Mouse (Mus musculus) Patski (cell line): ENCODE data around the gene Plagl1. TPM values are rescaled to one million over a fixed set of nuclear protein-coding genes. Genes with fewer than 3 reads are reported as not detected.

ENCODE experiments used
- ATAC-seq: fragments of 100-300 bp; one replicate; pipeline ENCODE4 v1.8.0; 2021
- CTCF ChIA-PET: fragments of 350-600 bp; sonication (Branson Sonifier 250); formaldehyde crosslinking; loops from one replicate; lab custom pipeline; 2022; ENCODE audit warnings: inconsistent platforms; lab: Charles Lee
- POLR2A ChIA-PET: fragments of 350-600 bp; sonication (Branson Sonifier 250); formaldehyde crosslinking; loops from one replicate; lab custom pipeline; 2022; ENCODE audit warnings: antibody characterized with exemption, inconsistent platforms; lab: Charles Lee
- DNase-seq: peaks from one replicate; pipeline ENCODE4 v3.0.0-alpha.2; 2011; ENCODE audit warnings: low read depth, low spot score
- H3K27me3 ChIP-seq: fragments of 371-371 bp; one replicate; pipeline ENCODE4 v1.5.1; 2021
- CTCF ChIP-seq: fragments of 100-300 bp; IDR thresholded peaks from one replicate; pipeline ENCODE4 v1.5.1; 2021
- in situ Hi-C: fragments of 300-500 bp; cut with MboI; formaldehyde crosslinking; loops from 3 replicates; pipeline ENCODE4 v1.11.1; 2018; ENCODE audit warnings: low pct_unique_long_range_greater_than_20kb, mixed read lengths
- polyA plus RNA-seq: library from polyadenylated mRNA; unstranded; gene quantifications from one replicate; pipeline ENCODE4 v1.2.3, GENCODE M21; 2021

Gene Plagl1
- polyA plus RNA-seq, 1 experiment from 2014 or later, result 0.73 TPM

- no peak for DNase-seq
Observed at GRCm38 (mm10) chr10:13133850-13134249, 73.5 kb downstream of the Plagl1 start.

GRCm38 (mm10) chr10:13135276-13135675 lies 75.0 kb downstream of the Plagl1 start:
- peaks cover 18% of the 10 kb centered on the region for H3K27me3 ChIP-seq
- ATAC-seq, result no peak
- POLR2A ChIA-PET, result no interaction called here
- DNase-seq, result no peak
- TF ChIP-seq CTCF, result no peak
- in situ Hi-C loops, result no loop called here
- CTCF ChIA-PET, result no interaction called here

More at GRCm38 (mm10) chr10:13133850-13134249, 73.5 kb downstream of the Plagl1 start:
- POLR2A ChIA-PET, result interaction anchor here (0.6 kb wide), 1 partner anchor 30 kb away, joined by 3 read pairs; no protein-coding TSS in a partner anchor
- in situ Hi-C loops, result no loop called here
- CTCF ChIA-PET, result no interaction called here
- peaks cover 23% of the 10 kb centered on the region for H3K27me3 ChIP-seq
- ATAC-seq, result no peak
- no peak for TF ChIP-seq CTCF

GRCm38 (mm10) chr10:13135751-13136150 lies 75.4 kb downstream of the Plagl1 start:
- peaks cover 18% of the 10 kb centered on the region for H3K27me3 ChIP-seq
- DNase-seq (no peak), ATAC-seq (no peak)
- ChIA-PET CTCF (no interaction called here), POLR2A (no interaction called here)
- in situ Hi-C loops, result no loop called here
- no peak for TF ChIP-seq CTCF

GRCm38 (mm10) chr10:13137906-13138305 lies 77.6 kb downstream of the Plagl1 start:
- H3K27me3 ChIP-seq, result peaks cover 16% of the 10 kb centered on the region
- ATAC-seq (no peak), DNase-seq (no peak)
- no peak for TF ChIP-seq CTCF
- ChIA-PET CTCF (interaction anchor here (1.4 kb wide), 1 partner anchor 16 kb away, joined by 3 read pairs; no protein-coding TSS in a partner anchor), POLR2A (interaction anchor here (0.6 kb wide), 1 partner anchor 1540 kb away, joined by 4 read pairs; no protein-coding TSS in a partner anchor)
- in situ Hi-C loops, result no loop called here

GRCm38 (mm10) chr10:13140434-13140833 lies 80.1 kb downstream of the Plagl1 start:
- DNase-seq (no peak), ATAC-seq (no peak)
- peaks cover 5% of the 10 kb centered on the region for H3K27me3 ChIP-seq
- CTCF ChIA-PET, result no interaction called here
- TF ChIP-seq CTCF, result no peak
- in situ Hi-C loops, result no loop called here
- POLR2A ChIA-PET, result no interaction called here

GRCm38 (mm10) chr10:13150435-13150834 lies 90.1 kb downstream of the Plagl1 start:
- in situ Hi-C loops, result no loop called here
- DNase-seq (no peak), ATAC-seq (no peak)
- H3K27me3 ChIP-seq, result peaks cover 3% of the 10 kb centered on the region
- no peak for TF ChIP-seq CTCF
- ChIA-PET CTCF (no interaction called here), POLR2A (no interaction called here)

GRCm38 (mm10) chr10:13151353-13151752 lies 91.0 kb downstream of the Plagl1 start:
- peaks cover 3% of the 10 kb centered on the region for H3K27me3 ChIP-seq
- ChIA-PET POLR2A (no interaction called here), CTCF (interaction anchor here (1.4 kb wide), 1 partner anchor 12 kb away, joined by 4 read pairs; no protein-coding TSS in a partner anchor)
- DNase-seq, result no peak
- no peak for TF ChIP-seq CTCF
- in situ Hi-C loops, result no loop called here
- ATAC-seq, result no peak

GRCm38 (mm10) chr10:13152811-13153364 lies 92.6 kb downstream of the Plagl1 start:
- in situ Hi-C loops, result no loop called here
- no peak for TF ChIP-seq CTCF
- ChIA-PET CTCF (interaction anchor here (0.6 to 1.2 kb wide), 2 partner anchors 14 to 192 kb away, joined by 3 read pairs; no protein-coding TSS in a partner anchor), POLR2A (no interaction called here)
- H3K27me3 ChIP-seq, result peaks cover 3% of the 10 kb centered on the region
- DNase-seq (no peak), ATAC-seq (no peak)

GRCm38 (mm10) chr10:13155377-13155776 lies 95.1 kb downstream of the Plagl1 start:
- peaks cover 3% of the 10 kb centered on the region for H3K27me3 ChIP-seq
- ATAC-seq (no peak), DNase-seq (no peak)
- ChIA-PET POLR2A (no interaction called here), CTCF (interaction anchor here (1.7 kb wide), 1 partner anchor 13 kb away, joined by 5 read pairs; no protein-coding TSS in a partner anchor)
- in situ Hi-C loops, result no loop called here
- no peak for TF ChIP-seq CTCF

GRCm38 (mm10) chr10:13160913-13161312 lies 100.6 kb downstream of the Plagl1 start:
- CTCF ChIA-PET, result no interaction called here
- POLR2A ChIA-PET, result no interaction called here
- in situ Hi-C loops, result no loop called here
- DNase-seq (no peak), ATAC-seq (no peak)
- no peak for TF ChIP-seq CTCF
- peaks cover 9% of the 10 kb centered on the region for H3K27me3 ChIP-seq

- in situ Hi-C loops, result no loop called here
- peaks cover 9% of the 10 kb centered on the region for H3K27me3 ChIP-seq
- no peak for TF ChIP-seq CTCF
- ChIA-PET CTCF (no interaction called here), POLR2A (no interaction called here)
- ATAC-seq, result no peak
- no peak for DNase-seq
Observed at GRCm38 (mm10) chr10:13162031-13162430, 101.7 kb downstream of the Plagl1 start.
